Mouse (Mus musculus) cerebellum, postnatal 25 days (tissue): ENCODE measurements around the gene Sec23ip.

Source experiments
- DNase-seq, 2 experiments: peaks; one replicate each; pipeline ENCODE4 v3.0.0; 2021; ENCODE audit warnings: mixed read lengths in 2 of 2

Gene Sec23ip

GRCm38 (mm10) chr7:128781846-128782245 is 37.1 kb downstream of the Sec23ip start:
- no peak for DNase-seq

- no peak for DNase-seq
Observed at GRCm38 (mm10) chr7:128790045-128790444, 45.3 kb downstream of the Sec23ip start.

GRCm38 (mm10) chr7:128793464-128793863 is 48.7 kb downstream of the Sec23ip start:
- DNase-seq: no peak

- DNase-seq: no peak
Observed at GRCm38 (mm10) chr7:128824986-128825563, 80.3 kb downstream of the Sec23ip start.

GRCm38 (mm10) chr7:128832455-128833081 is 87.8 kb downstream of the Sec23ip start:
- no peak for DNase-seq

GRCm38 (mm10) chr7:128833196-128833595 is 88.5 kb downstream of the Sec23ip start:
- DNase-seq: no peak
